Comparison of ENCODE assay signal across 16 mouse cellular contexts in genomic region chr17:53595527-53595926, GRCm38 (mm10). TPM values are rescaled to one million over a fixed set of nuclear protein-coding genes. Genes with fewer than 3 reads are reported as not detected.
DNase-seq lines count a peak whose midpoint lies in the region; ATAC-seq and TF ChIP-seq lines count a peak whose summit lies in the region.
"Had no signal": no experiment of that assay in that cellular context is flagged by ENCODE, and none has a peak within 500 bp of the region (broad histone marks: within the 10 kb centered on the region; RNA-seq: fewer than 3 reads in every experiment).

No protein-coding gene starts in this region.

- peaks cover 10% of the 10 kb centered on the region for H3K4me1 ChIP-seq in embryonic facial prominence, embryonic 15.5 days
- H3K4me1 ChIP-seq in embryonic facial prominence, embryonic 10.5 days = peaks cover 5% of the 10 kb centered on the region
- H3K4me1 ChIP-seq in heart, postnatal 0 days (ENCODE audit: control insufficient read depth, insufficient read depth) = peaks cover 40% of the 10 kb centered on the region
- H3K4me1 ChIP-seq in midbrain, embryonic 11.5 days (ENCODE audit: control insufficient read depth, insufficient read depth, low read length) = peaks cover 4% of the 10 kb centered on the region

- H3K4me2 ChIP-seq in embryonic facial prominence, embryonic 15.5 days (replicated peaks) = no peak overlapping the region
- H3K4me2 ChIP-seq in heart, postnatal 0 days (ENCODE audit: low read depth, low read length) = no peak overlapping the region
- H3K4me2 ChIP-seq in midbrain, embryonic 11.5 days = no peak overlapping the region
- H3K4me2 ChIP-seq: limb, embryonic 15.5 days had no signal

- no peak for ATAC-seq in embryonic facial prominence, embryonic 15.5 days (ENCODE audit: insufficient number of reproducible peaks, low FRiP score, low TSS enrichment, low read depth)
- ATAC-seq in heart, postnatal 0 days (ENCODE audit: insufficient read depth, low read depth) = no peak
- no peak for ATAC-seq in midbrain, embryonic 11.5 days (ENCODE audit: low FRiP score)
- ATAC-seq in frontal cortex, adult (ENCODE audit: low TSS enrichment) = no peak

- H3K27ac ChIP-seq in embryonic facial prominence, embryonic 15.5 days (replicated peaks) = peak overlapping the region; percentile 66; the same call in 1 of the 2 replicates
- no peak overlapping the region for H3K27ac ChIP-seq in embryonic facial prominence, embryonic 10.5 days (replicated peaks)
- H3K27ac ChIP-seq in heart, postnatal 0 days (ENCODE audit: low read depth) = peak overlapping the region; percentile 80
- 0 out of 2 replicates have a peak overlapping the region, but pooled peaks have one; percentile 20 for H3K27ac ChIP-seq in midbrain, embryonic 11.5 days (ENCODE audit: low read depth, low read length)

- no peak for DNase-seq in embryonic facial prominence, embryonic 10.5 days (ENCODE audit: low spot score)
- DNase-seq in heart, postnatal 0 days (ENCODE audit: low spot score) = no peak
- DNase-seq in heart, adult 11 months = no peak
- DNase-seq in c-Kit-positive CD71-positive TER-119-positive erythroid progenitor cells, embryonic 14.5 days (ENCODE audit: low spot score) = peak; percentile 44
- DNase-seq in midbrain, embryonic 11.5 days (ENCODE audit: low spot score, missing footprints) = no peak
- DNase-seq in right cerebral cortex, postnatal 10 days (ENCODE audit: low spot score in 2 of 2) = no peak
- DNase-seq: cerebellum, adult 11-12 months; kidney, postnatal 10 days; right cerebral cortex, postnatal 4 days had no signal

- H3K27me3 ChIP-seq in embryonic facial prominence, embryonic 15.5 days = no peaks in the 10 kb centered on the region
- H3K27me3 ChIP-seq in embryonic facial prominence, embryonic 10.5 days (replicated peaks; ENCODE audit: low read depth, poor library complexity, severe bottlenecking) = no peaks in the 10 kb centered on the region
- H3K27me3 ChIP-seq in heart, postnatal 0 days (ENCODE audit: control insufficient read depth, insufficient read depth, low read length) = no peaks in the 10 kb centered on the region
- H3K27me3 ChIP-seq in midbrain, embryonic 11.5 days (ENCODE audit: control insufficient read depth, insufficient read depth, low read length) = no peaks in the 10 kb centered on the region
- H3K27me3 ChIP-seq: limb, embryonic 15.5 days; megakaryocyte, embryonic 14.5 days had no signal

- no peak for TF ChIP-seq EP300 in heart, postnatal 0 days (IDR thresholded peaks at IDR 0.05; ENCODE audit: low read depth)

- 87% methylated on average over 8 of the region's 8 CpGs for WGBS in embryonic facial prominence, embryonic 15.5 days
- WGBS in embryonic facial prominence, embryonic 10.5 days = 89% methylated on average over 8 of the region's 8 CpGs
- WGBS in heart, postnatal 0 days = 69% methylated on average over 8 of the region's 8 CpGs
- 87% methylated on average over 8 of the region's 8 CpGs for WGBS in midbrain, embryonic 11.5 days

- no peaks in the 10 kb centered on the region for H3K36me3 ChIP-seq in embryonic facial prominence, embryonic 15.5 days
- H3K36me3 ChIP-seq in embryonic facial prominence, embryonic 10.5 days (replicated peaks) = no peaks in the 10 kb centered on the region
- H3K36me3 ChIP-seq in heart, postnatal 0 days (replicated peaks; ENCODE audit: control insufficient read depth, insufficient read depth, low read length) = no peaks in the 10 kb centered on the region
- no peaks in the 10 kb centered on the region for H3K36me3 ChIP-seq in midbrain, embryonic 11.5 days (ENCODE audit: control insufficient read depth, insufficient read depth, low read length)
- H3K36me3 ChIP-seq: limb, embryonic 15.5 days had no signal

- no peaks in the 10 kb centered on the region for H3K9me3 ChIP-seq in embryonic facial prominence, embryonic 15.5 days (replicated peaks)
- no peaks in the 10 kb centered on the region for H3K9me3 ChIP-seq in embryonic facial prominence, embryonic 10.5 days
- H3K9me3 ChIP-seq in heart, postnatal 0 days (replicated peaks; ENCODE audit: control insufficient read depth, low read length) = no peaks in the 10 kb centered on the region
- H3K9me3 ChIP-seq in midbrain, embryonic 11.5 days (ENCODE audit: control insufficient read depth, low read length) = no peaks in the 10 kb centered on the region
- H3K9me3 ChIP-seq: limb, embryonic 15.5 days; megakaryocyte, embryonic 14.5 days had no signal

- no peak overlapping the region for H3K9ac ChIP-seq in embryonic facial prominence, embryonic 15.5 days
- no peak overlapping the region for H3K9ac ChIP-seq in heart, postnatal 0 days (replicated peaks; ENCODE audit: low read depth, low read length)
- H3K9ac ChIP-seq in midbrain, embryonic 11.5 days (ENCODE audit: low read length) = no peak overlapping the region
- H3K9ac ChIP-seq: limb, embryonic 15.5 days had no signal

- no peak for TF ChIP-seq CTCF in heart, postnatal 0 days (IDR thresholded peaks at IDR 0.05; ENCODE audit: low read depth)

- H3K4me3 ChIP-seq in embryonic facial prominence, embryonic 15.5 days (replicated peaks) = no peak overlapping the region
- H3K4me3 ChIP-seq in embryonic facial prominence, embryonic 10.5 days = no peak overlapping the region
- H3K4me3 ChIP-seq in heart, postnatal 0 days (ENCODE audit: low read depth, low read length) = no peak overlapping the region
- H3K4me3 ChIP-seq in midbrain, embryonic 11.5 days (ENCODE audit: low read depth, low read length) = no peak overlapping the region
- H3K4me3 ChIP-seq: limb, embryonic 15.5 days; megakaryocyte, embryonic 14.5 days had no signal

RNA-seq across cellular contexts. Expression of gene Kat2b, which starts 28.9 kb away (rescaled TPM):
- 6.9 and 7.0 TPM in 2 replicates for polyA plus RNA-seq in embryonic facial prominence, embryonic 15.5 days (2015; fragmentation: Nextera tagmentation; extraction: Ambion mirVana)
- 2.1 and 2.5 TPM in 2 replicates for polyA plus RNA-seq in embryonic facial prominence, embryonic 10.5 days (2016; fragmentation: Nextera tagmentation; extraction: Ambion mirVana)
- 65.1 and 71.3 TPM in 2 replicates for total RNA-seq in heart, postnatal 0 days (2014; rRNA removed; ENCODE audit: low replicate concordance)
- 11.0 and 12.1 TPM in 2 replicates for polyA plus RNA-seq in heart, postnatal 0 days (2015; fragmentation: Nextera tagmentation; extraction: Ambion mirVana)
- polyA plus RNA-seq in midbrain, embryonic 11.5 days (2014; fragmentation: Nextera tagmentation; extraction: Ambion mirVana) = 4.9 and 5.5 TPM in 2 replicates

RNA-seq across cellular contexts. Expression of gene Pp2d1, which starts 56.3 kb away (rescaled TPM):
- 0.18 and 0.43 TPM in 2 replicates for polyA plus RNA-seq in embryonic facial prominence, embryonic 15.5 days (2015; fragmentation: Nextera tagmentation; extraction: Ambion mirVana)
- polyA plus RNA-seq in embryonic facial prominence, embryonic 10.5 days (2016; fragmentation: Nextera tagmentation; extraction: Ambion mirVana) = 0.29 and 0.49 TPM in 2 replicates
- not detected in 2 replicates for total RNA-seq in heart, postnatal 0 days (2014; rRNA removed; ENCODE audit: low replicate concordance)
- 0.14 TPM in 1 of 2 replicates, not detected in the other for polyA plus RNA-seq in heart, postnatal 0 days (2015; fragmentation: Nextera tagmentation; extraction: Ambion mirVana)
- polyA plus RNA-seq in midbrain, embryonic 11.5 days (2014; fragmentation: Nextera tagmentation; extraction: Ambion mirVana) = 0.22 and 0.34 TPM in 2 replicates
- total RNA-seq: adrenal gland, adult 18-20 months; granulocyte monocyte progenitor cell, adult 5-6 weeks; left cerebral cortex, adult 18-20 months had no signal
